Mouse (Mus musculus): ENCODE data around the gene Lurap1.

Lurap1 gene

DNA sequence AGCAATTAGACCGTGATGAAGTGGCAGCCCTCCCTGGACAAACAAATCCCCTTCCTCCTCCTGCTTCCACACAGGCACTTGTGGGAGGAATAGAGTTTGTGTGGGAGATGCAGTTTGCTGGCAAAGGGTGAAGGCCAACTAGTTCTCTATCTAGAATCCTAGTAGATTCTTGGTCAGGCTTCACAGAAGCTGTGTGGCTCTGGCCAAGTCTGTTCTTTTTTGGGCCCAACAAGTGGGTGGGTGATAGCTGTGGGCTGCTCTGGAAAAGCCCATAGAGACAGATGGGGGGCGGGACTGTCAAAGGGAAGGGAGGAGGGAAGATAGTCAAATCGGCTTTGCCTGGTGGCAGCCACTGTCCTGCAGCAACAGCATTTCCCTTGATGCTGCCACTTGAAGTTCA is 9.6 kb upstream of the Lurap1 start:
- no peak for DNase-seq (ENCODE audit: low read depth, low spot score)

DNA sequence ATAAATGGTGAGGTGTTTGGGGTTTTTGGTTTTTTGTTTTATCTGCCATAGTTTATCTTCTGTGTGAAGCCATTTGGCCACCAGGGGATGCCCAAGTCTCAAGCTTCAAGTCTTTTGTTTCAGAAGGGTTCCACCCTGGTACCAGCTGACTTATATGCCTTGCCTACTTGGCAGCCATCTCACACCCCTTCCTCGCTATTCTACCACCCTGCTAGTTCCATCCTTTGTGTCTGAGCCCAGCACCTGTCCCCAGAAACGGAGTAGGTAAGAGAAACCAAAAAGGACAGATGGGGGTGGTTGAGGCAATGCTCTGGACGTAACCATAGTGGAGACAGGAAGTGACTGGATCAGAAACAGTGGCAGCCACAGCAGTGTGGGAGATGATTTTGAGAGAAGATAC is 8.8 kb upstream of the Lurap1 start:
- no peak for DNase-seq (ENCODE audit: low read depth, low spot score)

DNA sequence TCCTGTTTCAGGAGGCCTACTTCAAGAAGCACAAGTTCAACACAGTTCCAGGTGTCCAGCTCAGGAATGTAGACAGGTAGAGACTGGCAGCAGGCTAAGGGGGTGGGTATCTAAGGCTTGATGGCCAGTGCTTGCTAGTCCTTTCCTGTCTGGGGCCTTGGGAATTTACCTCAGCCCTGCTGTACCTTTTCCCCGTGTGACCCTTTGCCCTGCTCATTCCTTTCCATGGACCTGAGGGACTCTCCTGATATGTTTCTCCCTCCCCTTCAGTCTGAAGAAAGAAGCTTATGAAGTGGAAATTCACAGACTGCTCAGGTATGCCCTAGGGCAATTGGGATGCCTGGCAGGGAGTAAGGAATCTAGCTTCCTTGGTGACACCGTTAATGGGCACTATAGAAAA is 6.7 kb upstream of the Lurap1 start:
- DNase-seq (ENCODE audit: low read depth, low spot score) = no peak

DNA sequence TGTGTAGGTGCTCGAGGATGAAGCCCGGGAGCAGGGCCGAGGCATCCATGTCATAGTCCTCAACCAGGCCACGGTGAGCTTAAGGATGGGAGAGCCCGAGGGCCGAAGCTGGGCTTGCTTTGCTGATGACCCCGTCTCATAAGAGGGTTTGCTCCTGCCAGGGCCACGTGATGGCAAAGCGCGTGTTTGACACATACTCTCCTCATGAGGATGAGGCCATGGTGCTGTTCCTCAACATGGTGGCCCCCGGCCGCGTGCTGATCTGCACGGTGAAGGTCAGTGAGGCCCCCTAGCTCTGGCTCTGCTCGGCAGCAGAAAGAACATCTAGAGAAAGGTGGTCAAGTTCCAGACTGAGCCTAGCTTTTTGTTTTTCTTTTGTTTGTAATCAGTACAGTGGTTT is 1.6 kb upstream of the Lurap1 start:
- no peak for DNase-seq (ENCODE audit: low read depth, low spot score)

DNA sequence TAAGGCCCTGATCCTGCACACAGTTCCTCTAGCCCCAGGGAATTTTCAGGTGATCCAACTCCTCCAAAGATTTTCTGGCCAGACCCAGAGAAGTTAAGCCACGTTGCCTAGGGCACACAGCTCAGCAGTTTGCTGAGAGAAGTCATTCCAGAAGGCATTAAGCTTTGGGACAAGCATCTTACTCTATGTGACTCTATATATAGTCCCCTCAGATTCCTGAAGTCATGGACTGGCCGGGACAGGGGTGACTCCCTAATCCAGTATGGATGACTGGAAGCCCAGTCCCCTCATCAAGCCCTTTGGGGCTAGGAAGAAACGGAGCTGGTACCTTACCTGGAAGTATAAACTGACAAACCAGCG is 296 bp downstream of the Lurap1 start:
- no peak for DNase-seq (ENCODE audit: low read depth, low spot score)

DNA sequence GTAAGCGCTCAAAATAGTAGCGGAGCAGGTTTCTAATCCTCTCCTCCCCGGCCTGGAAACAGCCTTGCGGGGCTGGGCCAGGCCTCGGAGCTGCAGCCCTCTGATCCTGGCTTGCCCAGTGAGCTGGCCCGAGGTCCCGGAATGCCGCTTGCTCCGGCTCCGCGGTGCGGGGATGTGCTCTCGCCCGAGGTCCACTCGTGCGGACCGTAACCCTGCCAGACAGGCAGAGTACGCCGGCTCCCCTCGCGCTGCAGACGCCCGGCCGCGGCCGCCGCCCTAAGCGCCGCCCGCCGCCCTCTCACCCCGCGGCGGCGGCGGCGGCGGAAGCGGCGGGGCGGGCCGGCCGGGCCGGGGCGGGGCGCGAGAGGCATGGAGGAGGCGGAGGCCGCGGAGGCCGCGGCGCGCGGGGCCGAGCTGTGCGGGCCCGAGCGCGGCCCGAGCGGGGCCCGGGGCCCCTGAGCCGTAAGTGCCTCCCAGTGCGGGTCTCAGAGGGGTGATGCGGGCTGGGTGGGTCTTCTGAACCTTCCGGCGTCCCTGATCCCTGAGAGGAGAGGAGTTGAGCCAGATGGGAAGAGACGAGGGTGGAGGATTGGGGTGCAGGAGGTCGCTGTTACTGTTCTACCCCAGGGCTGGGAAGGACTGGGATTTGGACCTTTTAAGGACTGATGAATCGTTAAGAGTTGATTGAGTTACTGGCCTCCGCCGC is 829 bp downstream of the Lurap1 start:
- no peak for DNase-seq (ENCODE audit: low read depth, low spot score)

DNA sequence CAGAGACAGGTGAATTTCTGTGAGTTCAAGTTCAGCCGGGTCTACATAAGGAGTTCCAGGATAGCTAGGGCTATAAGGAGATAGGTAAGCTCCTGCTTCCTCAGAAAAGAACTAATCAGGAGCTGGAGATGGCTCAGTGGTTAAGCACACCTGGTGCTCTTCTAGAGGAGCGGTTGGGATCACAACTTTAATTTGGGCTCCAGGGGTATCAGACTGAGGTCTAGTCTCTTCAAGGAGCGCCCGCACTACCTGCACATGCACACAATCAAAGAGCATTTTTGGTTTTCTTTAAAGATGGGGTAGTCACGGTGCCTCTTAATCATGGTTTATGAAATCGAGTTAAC is 1.4 kb downstream of the Lurap1 start:
- no peak for DNase-seq (ENCODE audit: low read depth, low spot score)

DNA sequence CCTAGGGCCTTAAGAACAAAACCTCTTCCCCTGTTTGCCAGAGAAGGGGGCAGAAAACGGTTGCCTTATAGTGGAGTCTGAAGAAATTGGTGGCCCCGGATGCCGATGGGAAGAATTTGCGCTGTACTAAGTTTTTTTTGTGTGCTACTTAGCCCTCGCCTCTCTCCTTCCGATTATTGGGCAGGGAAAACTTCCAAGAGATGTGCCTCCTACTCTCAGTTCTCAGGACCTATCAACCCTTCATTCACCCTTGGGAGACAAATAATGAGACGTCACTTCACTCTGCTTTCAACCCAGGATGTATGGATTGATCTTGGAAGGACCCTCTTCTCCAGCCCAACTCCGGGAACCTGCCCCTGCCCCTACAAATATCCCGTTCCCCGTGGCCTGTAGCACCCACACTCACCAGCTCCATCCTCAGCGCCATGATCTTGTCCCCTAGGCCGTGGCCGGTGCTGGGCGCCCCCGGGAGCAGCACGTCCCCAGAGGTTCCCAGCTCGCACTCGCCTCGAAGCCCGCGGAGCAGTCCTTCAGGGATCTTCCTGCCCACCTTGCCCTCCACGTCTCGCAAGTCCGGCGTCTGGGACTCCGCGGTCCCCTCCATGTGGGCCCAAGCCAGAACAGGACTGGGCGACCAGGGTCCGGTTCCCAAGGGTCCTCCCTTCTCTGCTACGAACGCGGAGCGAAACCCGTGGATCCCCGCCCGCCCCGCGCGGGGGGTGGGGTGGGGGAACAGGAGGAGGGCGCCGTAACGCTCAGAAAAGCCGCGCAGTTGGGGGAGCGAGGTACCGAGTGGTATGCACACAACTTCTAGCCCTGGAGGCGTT is 7.0 kb downstream of the Lurap1 start:
- DNase-seq (ENCODE audit: low read depth, low spot score) = peak; percentile 43

DNA sequence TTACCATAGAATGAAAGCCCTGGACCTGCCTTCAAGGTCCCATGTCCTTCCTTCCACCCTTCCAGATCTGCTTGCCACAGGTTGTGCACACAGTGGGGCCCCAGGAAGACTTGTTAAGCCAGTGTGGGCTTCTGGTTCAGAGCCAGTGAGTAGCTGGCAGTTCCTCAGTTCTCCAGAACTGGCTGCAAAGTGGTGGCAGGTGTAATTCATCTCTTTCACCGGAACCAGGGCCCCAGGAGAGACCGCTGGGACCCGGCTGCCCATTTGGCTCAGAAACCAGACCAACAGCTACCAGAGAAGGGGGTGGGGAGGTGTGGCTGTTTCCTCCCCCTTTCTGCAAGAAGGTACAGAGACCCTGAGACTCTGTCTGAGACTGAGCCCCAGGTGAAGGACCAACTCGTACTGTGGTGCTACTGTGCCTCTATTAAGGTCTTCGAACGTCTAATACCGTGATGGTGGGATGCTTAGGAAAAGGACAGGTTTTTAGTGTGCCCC is 7.8 kb downstream of the Lurap1 start:
- DNase-seq (ENCODE audit: low read depth, low spot score) = no peak

DNA sequence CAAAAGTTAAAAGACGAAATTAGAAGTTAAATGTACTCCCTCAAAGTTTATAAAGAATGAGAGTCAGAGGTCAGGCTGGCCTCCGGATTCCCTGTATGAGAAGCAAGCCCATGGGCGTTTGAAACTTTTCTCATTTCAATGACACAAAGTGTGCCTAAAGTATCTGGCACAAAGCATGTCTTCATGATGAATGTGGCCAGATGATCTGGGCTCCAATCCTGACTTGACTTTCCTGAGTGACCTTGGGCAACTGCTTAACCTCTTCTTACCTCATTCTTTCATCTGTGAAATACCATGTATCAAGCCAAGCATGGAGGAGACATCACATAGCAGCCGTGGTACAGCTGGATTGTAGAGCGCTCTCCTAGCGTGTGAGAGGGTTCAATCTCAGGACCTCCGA is 8.9 kb downstream of the Lurap1 start:
- DNase-seq (ENCODE audit: low read depth, low spot score) = no peak

DNA sequence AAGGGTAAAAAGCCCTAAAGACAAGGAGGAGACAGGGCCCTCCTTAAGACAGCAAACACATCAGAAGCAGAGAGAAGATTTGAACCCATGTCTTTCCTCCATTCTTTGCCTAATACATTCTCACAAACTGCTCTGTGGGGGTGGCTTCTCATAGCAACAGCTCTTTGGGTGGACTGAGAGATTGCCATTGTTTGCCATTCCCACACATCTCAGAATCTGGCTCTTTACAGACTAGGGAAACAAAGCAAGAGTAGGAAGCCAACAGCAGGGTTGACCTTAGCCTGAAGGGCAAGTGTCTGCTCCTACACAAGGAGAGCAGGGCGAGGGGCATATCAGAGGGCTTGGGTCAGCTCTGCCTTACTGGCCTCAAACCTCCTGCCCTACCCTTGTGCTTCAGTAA is 9.4 kb downstream of the Lurap1 start:
- DNase-seq (ENCODE audit: low read depth, low spot score) = no peak

DNA sequence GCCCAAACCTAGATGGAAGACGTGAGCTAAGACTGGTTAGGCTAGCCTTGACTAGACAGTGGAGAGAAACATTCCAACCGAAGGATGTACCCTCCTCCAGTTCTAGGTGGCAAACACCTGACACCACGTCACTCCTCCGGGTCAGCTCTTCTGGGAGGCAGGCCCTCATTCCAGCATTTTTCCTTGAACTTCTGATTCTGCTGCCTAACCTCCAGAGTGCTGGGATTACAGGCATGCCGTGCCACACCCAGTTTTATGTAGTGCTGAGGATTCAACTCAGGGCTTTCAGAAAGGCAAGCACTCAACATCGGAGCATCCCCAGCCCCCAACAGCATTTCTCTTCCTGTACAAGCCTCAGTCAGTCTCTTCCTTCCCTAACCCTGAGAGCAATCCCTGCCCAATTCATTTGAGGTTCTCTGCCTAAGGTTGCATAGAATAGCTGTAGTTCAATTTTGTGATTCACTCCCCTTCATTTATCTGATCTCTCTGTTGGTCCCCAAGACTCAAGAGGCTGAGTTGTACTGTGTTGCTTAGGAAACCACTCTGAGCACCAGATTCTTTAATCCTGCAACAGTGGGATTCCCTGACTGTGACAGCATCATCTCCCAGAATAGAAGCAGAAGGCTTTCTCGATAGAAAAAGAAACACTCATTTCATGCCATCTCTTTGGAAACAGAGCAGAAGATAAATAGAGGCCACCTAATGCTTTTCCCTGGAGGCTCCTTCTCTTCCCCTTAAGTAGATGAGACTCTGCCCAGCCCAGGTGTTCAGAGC is 10.2 kb downstream of the Lurap1 start:
- no peak for DNase-seq (ENCODE audit: low read depth, low spot score)

DNA sequence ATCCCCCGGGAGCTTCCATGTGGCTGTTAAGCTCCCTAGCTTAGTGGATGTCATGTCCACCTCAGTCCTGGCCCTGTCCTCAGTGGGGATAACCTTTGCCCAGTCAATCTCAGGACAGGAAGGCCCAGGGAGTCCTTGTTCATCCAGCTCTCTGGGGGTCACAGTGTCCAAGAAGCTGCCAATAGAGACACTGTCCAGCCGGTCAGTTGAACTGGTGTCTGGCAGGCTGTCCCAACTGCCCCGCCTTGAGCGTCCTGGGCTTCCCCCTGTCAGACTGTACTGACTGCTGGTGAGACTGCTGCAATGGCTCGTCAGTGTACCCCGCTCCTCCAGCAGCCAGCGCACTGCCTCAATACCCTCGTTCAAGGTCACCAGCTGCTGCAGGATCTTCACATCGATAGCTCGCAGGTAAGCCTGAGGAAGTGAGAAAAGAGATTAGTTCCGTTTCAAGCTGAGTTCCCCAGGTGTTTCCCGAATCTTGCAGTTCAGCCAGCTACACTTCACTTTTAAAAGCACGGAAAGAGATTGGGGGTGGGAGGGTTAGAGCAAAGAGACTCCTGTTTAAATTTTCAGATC is 13.6 kb downstream of the Lurap1 start:
- no peak for DNase-seq (ENCODE audit: low read depth, low spot score)

DNA sequence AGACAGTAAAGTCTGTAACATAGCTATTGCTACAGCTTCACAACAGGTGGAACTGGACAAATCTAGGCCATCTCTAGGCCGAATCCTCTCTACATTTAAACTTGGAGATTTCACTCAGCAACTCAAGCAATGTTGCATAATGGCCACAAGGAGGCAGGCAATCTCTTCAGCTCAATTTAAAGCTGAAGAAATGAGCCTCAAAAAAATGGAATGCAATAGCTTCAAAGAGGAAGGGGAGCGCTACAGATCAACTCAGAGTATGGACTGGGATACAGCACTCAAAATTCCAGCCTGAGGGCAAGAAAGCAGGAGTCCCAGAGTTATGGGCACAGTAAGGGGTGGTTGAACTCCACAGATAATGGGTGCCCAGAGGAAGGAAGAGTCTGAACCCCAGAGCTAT is 16.1 kb downstream of the Lurap1 start:
- DNase-seq (ENCODE audit: low read depth, low spot score) = no peak

DNA sequence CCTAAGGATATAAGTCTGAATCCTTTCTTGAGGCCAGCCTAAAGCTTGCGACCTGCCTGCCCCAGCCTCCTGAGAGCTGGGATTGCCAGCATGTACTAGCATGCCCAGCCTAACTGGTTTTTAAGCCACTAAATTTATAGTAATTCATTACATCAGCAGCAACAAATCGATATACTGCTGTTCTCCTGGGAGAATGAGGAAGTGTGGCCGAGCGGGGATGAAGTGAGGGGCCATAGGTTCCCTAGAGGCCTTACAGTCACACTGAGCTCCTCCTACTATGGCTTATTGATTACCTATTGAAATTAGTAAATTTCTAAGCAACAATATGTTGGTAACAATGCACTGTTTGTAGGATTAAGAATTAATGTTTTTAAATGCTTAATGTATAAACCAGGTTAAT is 18.0 kb downstream of the Lurap1 start:
- DNase-seq (ENCODE audit: low read depth, low spot score) = no peak

DNA sequence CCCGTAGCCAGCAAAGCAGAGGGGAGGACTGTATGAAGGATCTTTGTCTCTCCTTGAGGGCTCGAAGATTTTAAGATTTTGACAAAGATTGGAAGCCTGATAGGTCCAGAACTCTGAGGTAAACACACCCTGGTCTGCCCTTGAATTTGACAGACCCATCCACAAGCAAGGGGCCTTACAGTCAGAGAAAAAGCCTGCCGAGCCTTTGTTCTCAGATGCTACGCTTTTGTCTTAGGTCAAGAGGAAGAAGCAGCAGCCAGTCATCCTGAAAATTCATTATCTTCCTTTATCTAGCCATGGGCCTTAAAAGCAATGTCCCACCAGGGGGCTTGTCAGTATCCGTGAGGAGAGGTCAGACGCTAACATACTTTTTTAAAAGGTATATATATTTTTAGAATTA is 23.2 kb downstream of the Lurap1 start:
- DNase-seq (ENCODE audit: low read depth, low spot score) = no peak

DNA sequence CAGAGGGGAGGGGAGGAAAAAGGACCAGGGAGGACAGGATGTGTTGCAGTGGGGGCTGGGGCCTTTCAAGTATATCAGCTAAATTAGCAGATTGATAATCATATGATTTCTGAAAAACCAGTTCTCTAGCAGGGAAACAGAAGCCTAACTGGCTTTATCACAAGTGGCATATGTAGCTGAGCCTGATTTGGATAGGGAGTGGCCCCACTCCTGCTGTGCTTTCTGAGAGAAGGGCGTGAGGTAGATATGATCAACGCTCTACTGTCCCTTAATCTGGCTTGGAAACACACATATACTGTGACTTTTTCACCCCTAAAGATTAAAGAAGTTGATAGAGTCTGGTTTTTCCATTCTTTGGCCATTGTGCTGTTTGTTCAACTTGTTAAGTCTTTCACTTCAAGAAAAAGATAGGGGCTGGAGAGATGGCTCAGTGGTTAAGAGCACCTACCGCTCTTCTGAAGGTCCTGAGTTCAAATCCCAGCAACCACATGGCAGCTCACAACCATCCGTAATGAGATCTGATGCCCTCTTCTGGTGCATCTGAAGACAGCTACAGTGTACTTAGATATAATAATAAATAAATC is 25.2 kb downstream of the Lurap1 start:
- DNase-seq (ENCODE audit: low read depth, low spot score) = no peak

DNA sequence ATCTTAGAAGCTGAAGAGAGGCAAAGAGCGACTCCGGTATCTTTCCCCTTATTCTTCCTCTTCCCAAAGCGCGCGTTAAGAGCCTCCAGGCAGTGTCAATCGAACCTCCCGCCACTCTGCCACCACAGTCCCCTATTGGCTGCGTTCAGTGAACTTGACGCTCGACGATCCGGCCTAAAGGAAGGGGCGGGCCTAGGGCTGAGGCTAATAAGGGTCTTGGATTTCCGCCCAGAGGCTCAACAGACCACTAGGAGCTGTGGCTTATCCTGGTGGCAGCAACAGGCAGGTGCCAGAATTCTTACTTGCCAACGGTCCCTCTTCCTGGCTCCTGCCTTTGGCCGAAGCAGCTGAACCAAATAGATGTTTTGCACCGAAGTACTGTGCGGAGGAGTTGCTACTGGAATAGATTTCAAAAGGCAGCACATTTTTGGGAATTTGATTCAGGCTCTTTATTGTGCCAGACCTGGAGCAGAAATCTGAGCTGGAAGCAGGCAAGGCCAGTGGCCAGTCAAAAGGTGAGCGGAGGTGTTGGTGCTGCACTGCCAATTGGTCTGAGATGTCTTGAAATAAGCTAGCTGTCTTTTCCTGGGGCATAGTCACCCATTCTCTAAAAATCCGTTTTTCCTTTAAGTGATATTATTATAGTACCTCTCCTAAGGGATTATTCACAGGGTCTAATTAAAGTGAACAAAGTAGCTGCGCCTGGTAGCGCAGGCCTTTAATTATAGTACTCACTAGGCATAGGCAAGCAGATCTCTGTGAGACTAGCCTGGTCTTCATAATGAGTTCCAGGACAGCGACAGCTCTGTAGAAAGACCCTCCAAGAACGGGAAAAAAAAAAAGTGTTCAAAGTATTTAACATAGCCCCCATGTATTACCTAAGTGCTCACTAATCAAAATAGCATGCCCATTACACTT is 27.3 kb downstream of the Lurap1 start, which contains the start of the genes Rad54l and Pomgnt1:
TSS of gene Rad54l (minus strand) at position 89 of the 918 bp plus-strand sequence.
TSS of gene Pomgnt1 (plus strand) at position 239 of the 918 bp plus-strand sequence.
- DNase-seq (ENCODE audit: low read depth, low spot score) = peak; percentile 80

DNA sequence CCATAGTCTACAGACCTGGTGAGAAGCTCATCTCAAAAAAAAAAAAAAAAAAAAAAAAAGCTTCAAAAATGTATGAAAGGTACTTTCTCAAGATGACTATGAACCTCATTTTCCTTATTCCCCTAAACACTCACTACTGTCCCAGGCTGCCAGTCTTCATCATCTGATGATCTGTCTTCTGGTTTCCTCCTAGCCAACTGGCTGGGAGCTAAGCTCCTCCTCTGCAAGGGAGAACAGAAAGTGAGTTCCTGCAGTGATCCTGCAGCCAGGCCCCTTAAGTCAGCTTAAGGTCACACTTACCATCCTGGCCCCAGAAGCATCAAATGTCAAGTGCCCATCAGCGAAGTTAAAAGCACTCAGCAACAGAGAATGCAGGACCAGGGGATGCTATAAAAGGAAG is 28.4 kb downstream of the Lurap1 start:
- no peak for DNase-seq (ENCODE audit: low read depth, low spot score)

DNA sequence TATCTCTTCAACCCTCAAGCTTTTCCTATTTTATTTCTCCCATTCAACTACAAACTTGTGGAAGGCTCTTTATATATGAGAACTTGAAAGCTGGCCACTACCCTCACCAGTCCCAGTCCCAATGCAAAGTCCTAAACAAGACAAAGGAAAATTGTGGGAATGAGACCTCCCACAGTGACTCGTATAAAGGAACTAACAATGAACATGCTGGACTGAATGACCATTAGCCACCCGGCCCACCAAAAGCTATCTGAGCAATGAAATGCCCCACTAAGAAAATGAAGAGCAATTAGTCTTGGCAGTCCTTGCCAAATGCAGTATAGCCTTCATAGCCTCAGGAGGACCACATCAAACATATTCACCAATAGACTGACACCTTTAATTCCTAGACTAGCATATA is 39.7 kb downstream of the Lurap1 start:
- DNase-seq (ENCODE audit: low read depth, low spot score) = no peak

DNA sequence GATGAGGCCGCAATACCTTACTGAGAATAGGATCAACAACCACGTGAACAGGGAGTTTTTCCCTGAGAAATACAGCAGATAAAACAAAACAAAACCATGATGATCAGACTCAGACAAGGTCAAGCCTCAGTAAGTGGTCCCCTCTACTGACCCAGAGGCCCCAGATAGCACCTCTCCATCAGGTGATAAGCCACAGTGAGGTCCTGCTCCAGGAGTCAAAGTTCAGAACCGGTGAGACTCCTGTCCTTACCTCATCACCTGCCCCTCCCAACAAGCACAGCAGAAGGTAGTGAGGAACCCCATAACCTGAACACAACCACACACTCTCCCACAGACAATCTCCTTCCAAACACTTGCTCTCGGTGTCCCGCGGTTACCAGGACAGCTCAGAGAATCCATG is 40.4 kb downstream of the Lurap1 start:
- DNase-seq (ENCODE audit: low read depth, low spot score) = no peak
